Mouse (Mus musculus) erythroblast, embryonic 14.5 days (primary cell): ENCODE results near the gene Adamtsl5.

Source experiments
- GATA1 ChIP-seq: IDR thresholded peaks from 2 replicates; pipeline ENCODE4 v1.6.1; 2012; ENCODE audit warnings: low read length, inconsistent platforms, mixed read lengths
- TAL1 ChIP-seq: IDR thresholded peaks from 3 replicates; pipeline ENCODE4 v1.6.1; 2012; ENCODE audit warnings: low read length, inconsistent platforms, mixed read lengths

DNA sequence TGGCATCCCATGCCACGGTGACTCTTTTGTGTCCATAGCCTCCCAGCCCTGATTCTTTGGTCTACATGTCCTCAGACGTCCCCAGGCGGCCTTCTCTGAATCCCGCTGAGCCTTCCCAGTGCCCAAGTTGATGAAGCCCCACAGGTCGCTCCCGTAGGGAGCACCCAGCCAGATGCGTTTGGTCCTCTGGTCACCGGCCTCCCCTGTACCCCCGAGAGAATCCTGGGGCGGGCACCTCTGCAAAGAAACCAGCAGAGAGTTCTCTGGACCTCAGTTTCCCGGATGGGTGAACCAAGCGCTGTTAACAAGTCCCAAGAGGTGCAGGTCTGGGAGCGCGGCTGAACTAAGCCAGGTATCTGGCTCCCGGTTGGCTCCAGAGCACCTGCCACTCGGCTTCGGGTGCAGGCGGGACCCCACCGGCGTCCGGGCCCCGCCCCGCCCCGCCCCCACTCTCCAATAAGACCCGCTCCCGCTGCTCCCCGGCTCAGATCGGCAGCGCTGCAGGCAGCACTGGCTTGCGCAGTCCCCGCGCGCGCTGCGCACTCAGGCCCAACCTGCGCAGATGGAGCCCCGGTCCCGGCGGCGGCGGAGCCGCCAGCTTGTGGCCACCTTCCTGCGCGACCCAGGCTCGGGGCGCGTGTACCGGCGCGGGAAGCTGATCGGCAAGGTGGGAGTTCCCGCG lies 7.9 kb upstream of the Adamtsl5 start, which contains the start of gene Plk5:
- TF ChIP-seq GATA1 (no peak), TAL1 (no peak)
